Mouse (Mus musculus) gastrocnemius, postnatal 4 days (tissue): ENCODE measurements around the gene R3hdm4. TPM values are rescaled to one million over a fixed set of nuclear protein-coding genes. Genes with fewer than 3 reads are reported as not detected.

Source experiments
- DNase-seq, 2 experiments: peaks; one replicate each; pipeline ENCODE4 v3.0.0; 2021 to 2022; ENCODE audit warnings: low spot score in 2 of 2, mixed read lengths in 2 of 2
- microRNA-seq: library from miRNA; unstranded; fragments of <30 nt; microRNA quantifications from one replicate; pipeline ENCODE4 v1.2.0, GENCODE M21; 2021
- total RNA-seq, 2 experiments: library from RNA; stranded (reverse); gene quantifications; 2 replicates each; pipeline ENCODE4 v1.2.3; 2021

Gene R3hdm4
- total RNA-seq, 2 experiments from 2014 or later = 97.9 to 102 TPM

DNA sequence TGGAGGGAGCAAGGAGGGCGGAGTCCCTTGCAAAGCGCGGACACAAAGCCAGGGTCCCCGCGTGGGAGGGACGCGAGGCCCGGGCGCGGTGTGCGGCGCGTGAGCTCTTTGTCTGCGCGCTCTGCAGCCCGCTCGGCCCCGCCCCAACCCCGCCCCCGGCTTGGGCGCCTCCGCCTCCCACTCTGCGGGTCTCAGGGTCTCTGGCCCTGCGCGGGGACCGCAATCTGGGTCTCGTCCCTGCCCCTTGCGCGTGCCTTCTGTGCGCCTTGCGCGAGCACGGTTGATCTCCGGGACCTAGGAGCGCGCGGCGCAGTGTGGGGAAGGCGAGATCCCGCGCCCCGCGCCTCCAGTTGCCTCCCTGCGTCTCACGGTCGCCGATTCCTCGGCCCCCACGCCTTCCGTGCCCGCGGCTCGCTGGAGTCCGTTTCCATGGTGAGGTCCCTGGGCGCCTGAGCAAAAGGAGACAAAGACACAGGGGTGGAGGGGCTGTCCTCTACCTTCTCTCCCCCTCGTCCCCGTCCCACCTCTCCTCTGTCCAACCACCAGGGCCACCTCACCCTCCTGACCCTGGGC lies 46.6 kb downstream of the R3hdm4 start, which contains the start of the genes Prtn3 and Plppr3:
TSS of gene Prtn3 (plus strand) at position 187 of the 573 bp plus-strand sequence.
TSS of gene Plppr3 (minus strand) at position 345 of the 573 bp plus-strand sequence.
- DNase-seq = no peak

DNA sequence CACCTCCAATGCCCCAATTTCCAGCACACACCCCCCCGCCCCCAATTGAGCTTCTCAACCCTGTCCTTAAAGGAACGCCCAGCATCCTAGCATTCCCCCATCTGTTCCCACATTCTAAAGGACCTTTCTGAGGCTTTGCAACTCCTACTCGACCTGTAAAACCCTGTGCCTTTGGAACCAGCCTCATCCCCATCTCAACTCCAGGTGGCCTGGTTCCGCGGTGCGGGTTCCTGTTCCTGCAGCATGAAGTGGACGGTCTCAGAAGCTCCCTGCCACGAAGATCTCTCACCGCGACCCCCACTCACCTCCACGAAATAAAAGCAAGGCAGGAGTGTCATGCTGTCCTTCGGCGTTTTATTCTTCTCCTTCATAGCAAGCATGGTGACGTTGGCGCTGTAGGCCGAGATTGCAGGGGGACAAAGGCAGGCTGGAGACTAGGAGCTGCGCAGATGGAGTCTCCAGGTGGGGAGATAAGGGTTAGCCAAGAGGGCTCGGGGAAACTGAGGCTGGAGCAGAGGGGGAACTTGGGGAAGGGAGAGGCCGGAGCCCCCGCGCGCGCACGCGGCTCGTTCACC lies 47.2 kb downstream of the R3hdm4 start:
- no peak for DNase-seq

DNA sequence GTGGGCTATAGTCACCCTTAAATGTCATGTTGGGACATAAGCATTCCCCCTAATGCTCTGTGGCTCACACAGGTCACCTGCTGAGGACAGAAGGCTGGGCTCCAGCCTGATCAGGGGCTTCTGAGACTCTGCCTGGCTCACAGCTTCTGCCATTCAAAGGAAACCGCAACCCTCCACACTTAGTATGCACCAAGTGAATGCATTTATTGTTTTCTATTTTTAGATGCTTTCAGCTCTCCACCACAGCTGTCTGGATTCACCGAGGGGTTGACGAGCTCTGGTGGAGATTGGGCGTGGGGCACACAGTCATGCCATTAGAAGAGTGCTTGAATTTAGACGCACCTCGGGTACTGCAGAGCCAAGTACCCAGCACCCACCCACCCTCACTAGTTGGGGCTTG lies 47.7 kb downstream of the R3hdm4 start:
- DNase-seq = no peak

DNA sequence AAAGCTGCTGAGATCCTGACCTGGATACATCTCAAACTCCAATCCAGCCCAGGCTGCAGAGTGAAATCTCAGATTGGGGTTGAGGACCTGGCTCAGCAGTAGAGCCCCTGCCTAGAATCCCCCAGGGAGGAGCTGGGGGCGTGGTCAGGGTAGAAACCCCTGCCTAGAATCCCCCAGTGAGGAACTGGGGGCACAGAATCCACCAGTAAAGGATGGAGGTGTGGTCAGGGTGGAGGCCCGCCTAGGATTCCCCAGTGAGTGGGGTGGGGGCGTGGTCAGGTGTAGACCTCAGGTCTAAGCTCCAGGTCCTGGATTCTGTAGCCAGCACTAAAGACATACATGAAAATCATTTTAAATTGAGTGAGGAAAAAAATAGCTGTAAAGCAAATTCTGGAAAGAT lies 48.1 kb downstream of the R3hdm4 start:
- DNase-seq = no peak

DNA sequence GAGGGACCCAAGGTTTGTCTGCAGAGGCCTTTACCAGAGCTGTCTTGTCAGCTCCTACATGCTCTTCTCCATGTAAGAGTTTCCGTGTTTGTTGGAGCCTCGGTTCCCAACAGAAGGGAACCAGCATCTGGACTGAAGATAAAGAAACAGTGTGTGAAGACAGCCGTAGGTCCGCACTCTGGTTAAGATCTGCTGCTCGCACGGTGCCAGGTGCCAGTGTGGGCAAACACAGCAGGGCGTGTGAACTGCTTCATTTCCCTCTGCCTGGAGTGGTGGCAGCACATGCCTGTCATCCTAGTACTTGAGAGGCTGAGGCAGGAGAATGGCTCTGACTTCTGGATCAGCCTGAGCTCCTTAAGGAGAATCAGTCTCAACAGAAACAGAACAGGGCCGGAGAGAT lies 49.2 kb downstream of the R3hdm4 start:
- DNase-seq = no peak

DNA sequence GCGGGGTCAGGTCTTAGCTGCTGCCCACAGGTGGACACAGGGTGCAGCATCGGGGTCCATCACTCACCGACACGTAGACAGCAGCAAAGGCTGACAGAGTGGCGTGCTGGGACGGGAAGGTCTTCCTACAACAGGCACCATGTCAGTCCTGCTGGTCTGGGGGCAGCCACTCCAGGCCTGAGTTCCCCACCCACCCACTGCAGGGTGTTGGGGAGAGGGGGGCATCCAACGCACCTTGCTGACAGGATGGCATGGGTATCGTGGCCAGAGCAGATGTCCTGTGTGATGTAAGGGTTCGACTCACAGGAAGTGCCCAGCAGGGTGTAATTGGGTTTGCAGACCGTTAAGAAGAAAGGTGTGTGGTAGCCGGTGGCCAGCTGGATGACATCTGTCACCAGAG lies 54.4 kb downstream of the R3hdm4 start:
- DNase-seq = no peak

DNA sequence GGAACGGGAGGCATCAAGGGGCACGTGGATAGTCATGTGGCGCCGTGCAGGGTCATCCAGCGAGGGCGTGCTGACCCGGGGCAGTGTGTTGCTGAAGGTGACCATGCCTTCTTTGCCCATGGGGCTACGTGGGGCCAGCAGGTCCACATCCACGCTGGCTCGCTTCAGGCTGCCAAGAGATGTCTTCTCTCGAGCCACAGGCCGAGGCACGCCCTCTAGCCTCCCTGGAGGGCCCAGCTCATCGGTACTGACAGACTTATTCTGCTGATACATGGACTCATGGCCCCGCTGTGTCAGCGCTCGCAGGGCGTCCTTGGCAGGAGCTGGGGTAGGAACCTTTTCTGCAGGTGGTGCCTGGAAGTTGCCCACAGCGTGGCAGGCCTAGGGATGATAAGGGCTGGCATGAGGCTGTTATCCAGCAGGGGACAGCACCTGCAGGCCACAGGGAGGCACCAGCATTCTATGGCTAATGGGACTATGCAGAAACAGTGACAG lies 55.2 kb downstream of the R3hdm4 start:
- DNase-seq = no peak

DNA sequence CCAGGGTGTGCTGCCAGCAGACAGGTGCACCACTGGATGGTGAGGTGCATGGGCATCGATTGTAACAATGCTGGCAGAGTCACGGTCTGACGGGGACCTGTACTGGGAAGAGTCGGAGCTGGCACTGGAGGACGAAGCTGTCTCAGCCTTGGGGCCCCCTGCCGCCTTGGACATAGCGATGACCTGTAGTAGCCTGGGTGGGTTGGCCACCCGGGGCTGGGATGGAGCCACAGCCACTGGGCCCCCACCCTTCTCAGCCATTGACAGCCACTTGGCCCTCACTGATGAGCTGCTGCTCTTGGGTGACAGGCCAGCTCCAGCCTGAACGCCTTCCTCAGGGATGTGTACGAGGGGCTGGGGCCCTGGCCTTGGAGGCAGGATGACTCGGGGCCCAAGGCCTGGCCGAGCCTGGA lies 55.8 kb downstream of the R3hdm4 start:
- no peak for DNase-seq

DNA sequence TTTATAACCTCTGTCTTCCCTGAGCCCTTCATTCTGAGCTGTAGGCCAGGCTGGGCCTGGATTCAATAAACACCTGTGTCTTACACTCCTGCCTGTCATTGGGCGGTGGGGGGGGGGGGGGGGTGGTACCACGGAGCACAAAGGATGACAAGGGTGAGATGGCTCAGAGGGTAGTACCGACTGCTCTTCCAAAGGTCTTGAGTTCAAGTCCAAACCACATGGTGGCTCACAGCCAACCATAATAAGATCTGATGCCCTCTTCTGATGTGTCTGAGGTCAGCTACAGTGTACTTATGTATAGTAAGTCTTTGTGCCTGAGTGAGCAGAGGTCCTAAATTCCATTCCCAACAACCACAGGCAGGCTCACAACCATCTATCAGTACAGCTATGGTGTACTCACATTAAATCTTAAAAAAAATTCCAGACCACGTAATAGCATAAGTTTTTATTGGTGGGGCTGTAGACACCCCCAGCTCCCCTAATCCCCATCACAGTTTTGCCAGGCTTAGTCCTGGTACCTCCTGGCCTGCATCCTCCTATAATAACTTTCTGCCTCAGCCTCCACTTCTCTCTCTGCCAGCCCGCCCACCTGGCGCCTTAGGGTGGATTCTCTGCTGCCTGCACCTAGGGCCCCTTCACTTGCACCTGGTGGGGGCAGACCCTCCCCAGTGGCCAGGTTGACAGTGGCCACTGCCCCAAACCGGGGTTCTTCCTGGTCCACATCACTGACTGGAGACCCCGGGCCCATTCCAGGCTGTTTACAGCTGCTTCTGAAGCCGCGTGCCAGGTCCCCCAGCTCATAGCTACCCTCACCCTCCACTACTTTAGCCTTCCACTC lies 56.4 kb downstream of the R3hdm4 start:
- no peak for DNase-seq

DNA sequence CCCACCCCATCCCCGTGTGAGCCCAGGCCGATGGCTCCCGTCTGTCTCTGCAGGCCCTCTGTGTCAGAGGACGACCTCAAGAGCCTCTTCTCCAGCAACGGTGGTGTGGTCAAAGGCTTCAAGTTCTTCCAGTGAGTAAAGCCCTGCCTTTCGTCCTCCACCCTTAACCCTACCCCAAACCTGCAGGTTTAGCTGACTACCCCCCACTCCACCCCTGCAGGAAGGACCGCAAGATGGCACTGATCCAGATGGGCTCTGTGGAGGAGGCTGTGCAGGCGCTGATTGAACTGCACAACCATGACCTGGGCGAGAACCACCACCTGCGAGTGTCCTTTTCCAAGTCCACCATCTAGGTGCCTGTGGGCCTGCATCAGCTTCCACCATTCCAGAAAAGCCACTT lies 58.1 kb downstream of the R3hdm4 start:
- no peak for DNase-seq

DNA sequence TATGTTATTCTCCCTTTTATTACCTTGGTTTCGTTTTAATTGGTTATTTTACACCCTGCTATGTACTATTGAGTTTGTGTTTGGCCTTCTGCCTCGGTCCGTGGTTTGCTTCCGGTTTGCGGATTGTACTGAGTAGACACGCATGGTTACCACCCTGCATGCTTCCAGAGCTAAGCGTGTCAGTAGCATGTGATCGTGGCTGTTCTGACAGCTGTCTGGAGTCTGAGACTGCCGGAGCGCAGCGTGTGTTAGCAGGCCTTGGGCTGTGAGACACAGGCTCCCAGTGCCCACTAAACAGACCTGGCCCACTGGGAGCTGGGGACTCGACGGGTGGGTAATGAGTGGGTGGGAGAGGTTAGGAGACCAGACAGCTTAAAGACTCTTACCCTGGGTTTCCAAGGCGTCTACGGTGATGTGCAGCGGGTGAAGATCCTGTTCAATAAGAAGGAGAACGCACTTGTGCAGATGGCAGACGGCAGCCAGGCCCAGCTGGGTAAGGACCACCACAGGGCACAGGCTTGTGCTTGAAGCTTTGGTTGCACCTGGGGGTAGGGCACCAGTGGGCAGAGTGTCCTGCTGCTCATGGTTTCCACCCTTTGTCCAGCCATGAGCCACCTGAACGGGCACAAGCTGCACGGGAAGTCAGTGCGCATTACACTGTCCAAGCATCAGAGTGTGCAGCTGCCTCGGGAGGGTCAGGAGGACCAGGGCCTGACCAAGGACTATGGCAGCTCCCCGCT lies 58.8 kb downstream of the R3hdm4 start:
- no peak for DNase-seq

DNA sequence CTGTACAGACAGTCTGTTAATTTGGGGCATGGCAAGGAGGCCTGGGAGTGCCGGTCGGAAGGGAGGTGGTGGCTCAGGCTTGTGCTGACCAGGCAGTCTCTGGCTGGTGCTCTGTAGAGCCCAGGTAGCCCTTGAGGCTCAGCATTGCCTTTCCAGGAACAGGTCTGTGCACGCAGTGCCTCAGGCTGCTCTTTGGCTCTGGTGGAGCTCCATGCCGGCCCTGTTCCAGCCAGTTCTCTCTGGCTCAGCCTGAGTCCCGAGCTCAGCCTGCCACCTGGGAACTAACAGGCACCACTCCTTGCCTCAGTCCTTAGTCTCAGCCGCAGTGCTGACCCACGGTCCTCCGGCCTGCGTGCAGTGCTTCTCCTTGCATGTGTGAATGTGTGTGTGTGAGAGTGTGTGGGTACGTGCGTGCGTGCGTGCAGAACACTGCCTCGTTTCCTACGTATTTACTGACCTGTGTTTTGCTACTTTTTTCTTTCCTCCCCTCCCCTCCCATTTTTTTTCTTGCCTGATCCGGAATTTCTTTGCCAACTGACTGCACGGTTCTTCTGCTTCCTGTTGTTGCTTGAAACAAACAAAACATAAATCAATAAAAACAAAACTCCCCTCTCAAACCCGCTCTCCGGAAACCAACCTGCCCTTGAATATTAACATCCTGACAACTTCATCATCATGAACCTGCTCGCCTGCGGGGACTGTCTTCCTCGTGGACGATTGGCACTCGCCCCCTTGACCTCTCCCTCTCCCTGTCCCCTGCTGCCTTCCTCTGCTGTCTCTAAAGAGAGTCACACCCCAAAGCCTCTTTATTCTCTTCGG lies 59.6 kb downstream of the R3hdm4 start:
- no peak for DNase-seq

DNA sequence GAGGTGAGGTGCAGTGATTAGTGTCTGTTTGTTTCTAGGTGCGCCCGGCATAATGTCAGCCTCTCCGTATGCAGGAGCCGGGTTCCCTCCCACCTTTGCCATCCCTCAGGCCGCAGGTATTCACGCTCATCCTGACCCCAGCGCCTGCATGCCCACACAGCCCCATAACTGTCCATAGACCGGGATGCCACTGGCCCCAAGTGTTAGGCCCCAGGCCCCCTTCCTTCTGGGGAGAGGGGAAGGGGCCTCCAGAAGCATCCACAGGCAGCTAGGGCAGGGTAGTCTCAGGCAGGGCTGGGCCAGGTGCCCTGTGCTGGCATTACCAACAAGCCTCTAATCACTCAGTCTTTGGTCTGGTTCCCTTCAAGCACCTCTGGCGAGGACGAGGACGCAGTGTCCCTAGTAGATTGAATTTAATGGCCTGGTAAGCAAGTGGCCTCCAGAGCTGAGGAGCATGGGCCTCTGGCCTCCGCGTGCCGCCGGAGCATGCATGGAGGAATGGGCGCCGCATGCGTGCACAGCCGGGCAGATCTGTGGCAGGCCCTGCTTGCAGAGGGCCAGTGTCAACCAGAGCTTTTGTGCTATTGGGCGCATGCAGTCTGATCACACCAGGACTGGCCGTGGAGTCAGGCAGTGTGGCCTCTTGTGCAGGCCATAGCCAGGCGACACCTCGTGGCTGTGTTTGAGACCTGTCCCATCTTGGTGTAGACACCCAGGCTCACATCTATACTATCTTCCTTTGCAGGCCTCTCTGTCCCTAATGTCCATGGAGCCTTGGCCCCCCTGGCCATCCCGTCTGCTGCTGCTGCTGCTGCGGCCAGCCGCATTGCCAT lies 60.7 kb downstream of the R3hdm4 start:
- DNase-seq = no peak

Small RNA genes within 50 kb of the gene (microRNA-seq; reads per million reads assigned to microRNA genes)
- gene Mir6910 = not detected

Other genes starting within 250 kb of the R3hdm4 start
- gene Cdc34, start 239.0 kb downstream of the R3hdm4 start, total RNA-seq = 100 to 1,000 TPM; 307 to 315 TPM
- 1 to 10 TPM; 2.5 to 3.8 TPM for gene Gzmm, start 232.2 kb downstream of the R3hdm4 start, total RNA-seq
- gene Bsg, start 216.7 kb downstream of the R3hdm4 start, total RNA-seq = 100 to 1,000 TPM; 390 to 392 TPM
- gene Hcn2, start 204.6 kb downstream of the R3hdm4 start, total RNA-seq = under 1 TPM; 0.96 TPM
- 10 to 100 TPM; 25.5 to 27.8 TPM for gene Polrmt, start 174.6 kb downstream of the R3hdm4 start, total RNA-seq
- gene Fgf22, start 166.1 kb downstream of the R3hdm4 start, total RNA-seq = not detected
- 10 to 100 TPM; 45.0 to 52.5 TPM for gene Rnf126, start 154.3 kb downstream of the R3hdm4 start, total RNA-seq
- gene Fstl3, start 143.9 kb downstream of the R3hdm4 start, total RNA-seq = 1 to 10 TPM; 1.1 to 2.1 TPM
- not detected for gene Prss57, start 130.2 kb downstream of the R3hdm4 start, total RNA-seq
- gene Palm, start 127.6 kb downstream of the R3hdm4 start, total RNA-seq = 10 to 100 TPM; 42.1 to 50.8 TPM
- gene Misp, start 100.2 kb downstream of the R3hdm4 start, total RNA-seq = under 1 TPM in 1 of 2 experiments, not detected in 1; 0.42 TPM
- gene Ptbp1, start 66.8 kb downstream of the R3hdm4 start, total RNA-seq = 100 to 1,000 TPM; 167 to 170 TPM
- gene Prtn3, start 46.7 kb downstream of the R3hdm4 start, total RNA-seq = under 1 TPM in 1 of 2 experiments, not detected in 1; 0.47 TPM
- gene Plppr3, start 46.6 kb downstream of the R3hdm4 start, total RNA-seq = 1 to 10 TPM; 1.2 to 1.3 TPM
- gene Elane, start 35.0 kb downstream of the R3hdm4 start, total RNA-seq = under 1 TPM in 1 of 2 experiments, not detected in 1; 0.29 TPM
- 100 to 1,000 TPM in 1 of 2 experiments, 10 to 100 TPM in 1; 85.8 to 154 TPM for gene Cfd, start 30.4 kb downstream of the R3hdm4 start, total RNA-seq
- 10 to 100 TPM; 39.4 to 41.1 TPM for gene Med16, start 12.3 kb downstream of the R3hdm4 start, total RNA-seq
- gene Gm26602, start 10.4 kb downstream of the R3hdm4 start, total RNA-seq = not detected
- gene Kiss1r, start 4.2 kb downstream of the R3hdm4 start, total RNA-seq = under 1 TPM; 0.41 to 0.56 TPM
- gene Arid3a, start 5.8 kb upstream of the R3hdm4 start, total RNA-seq = 1 to 10 TPM; 4.5 to 4.9 TPM
- gene Wdr18, start 38.9 kb upstream of the R3hdm4 start, total RNA-seq = 10 to 100 TPM; 27.7 to 28.3 TPM
- gene Grin3b, start 49.5 kb upstream of the R3hdm4 start, total RNA-seq = under 1 TPM; 0.10 to 0.27 TPM
- 100 to 1,000 TPM; 109 to 119 TPM for gene Tmem259, start 63.1 kb upstream of the R3hdm4 start, total RNA-seq
- 10 to 100 TPM; 51.0 to 55.0 TPM for gene Cnn2, start 67.4 kb upstream of the R3hdm4 start, total RNA-seq
- 1 to 10 TPM; 4.8 to 4.9 TPM for gene Abca7, start 75.3 kb upstream of the R3hdm4 start, total RNA-seq
- gene Arhgap45, start 95.4 kb upstream of the R3hdm4 start, total RNA-seq = 1 to 10 TPM; 4.0 to 4.7 TPM
- 10 to 100 TPM; 77.3 to 77.7 TPM for gene Polr2e, start 118.6 kb upstream of the R3hdm4 start, total RNA-seq
- gene Gpx4, start 126.0 kb upstream of the R3hdm4 start, total RNA-seq = 100 to 1,000 TPM; 339 to 434 TPM
- 10 to 100 TPM; 13.0 to 13.6 TPM for gene Sbno2, start 184.4 kb upstream of the R3hdm4 start, total RNA-seq
- gene Stk11, start 194.6 kb upstream of the R3hdm4 start, total RNA-seq = 100 to 1,000 TPM; 116 to 125 TPM
- 100 to 1,000 TPM; 522 to 564 TPM for gene Atp5d, start 217.4 kb upstream of the R3hdm4 start, total RNA-seq
- gene Cbarp, start 219.6 kb upstream of the R3hdm4 start, total RNA-seq = 1 to 10 TPM; 2.2 to 2.7 TPM
- gene Midn, start 227.1 kb upstream of the R3hdm4 start, total RNA-seq = 10 to 100 TPM; 67.7 to 74.0 TPM
- gene Cirbp, start 244.8 kb upstream of the R3hdm4 start, total RNA-seq = 100 to 1,000 TPM; 107 to 153 TPM